Mouse (Mus musculus) CD4-positive, CD25-positive, alpha-beta regulatory T cell, adult 4 months (primary cell): ENCODE data around the gene Ptpn22. TPM values are rescaled to one million over a fixed set of nuclear protein-coding genes. Genes with fewer than 3 reads are reported as not detected.

ENCODE experiments used
- ATAC-seq: one replicate; pipeline ENCODE4 v1.8.0; 2017
- polyA plus RNA-seq, 2 experiments: library from polyadenylated mRNA; unstranded; fragments of 100-300 nt; shearing (Covaris generic); gene quantifications; one replicate each; pipeline ENCODE4 v1.2.1; 2017

Ptpn22 gene
- polyA plus RNA-seq, 2 experiments from 2014 or later = 350 to 445 TPM

- no peak for ATAC-seq
Observed at GRCm38 (mm10) chr3:103857977-103858563, 1.5 kb upstream of the Ptpn22 start.

GRCm38 (mm10) chr3:103859851-103860391, 326 bp downstream of the Ptpn22 start:
- peak; percentile 75 for ATAC-seq

DNA sequence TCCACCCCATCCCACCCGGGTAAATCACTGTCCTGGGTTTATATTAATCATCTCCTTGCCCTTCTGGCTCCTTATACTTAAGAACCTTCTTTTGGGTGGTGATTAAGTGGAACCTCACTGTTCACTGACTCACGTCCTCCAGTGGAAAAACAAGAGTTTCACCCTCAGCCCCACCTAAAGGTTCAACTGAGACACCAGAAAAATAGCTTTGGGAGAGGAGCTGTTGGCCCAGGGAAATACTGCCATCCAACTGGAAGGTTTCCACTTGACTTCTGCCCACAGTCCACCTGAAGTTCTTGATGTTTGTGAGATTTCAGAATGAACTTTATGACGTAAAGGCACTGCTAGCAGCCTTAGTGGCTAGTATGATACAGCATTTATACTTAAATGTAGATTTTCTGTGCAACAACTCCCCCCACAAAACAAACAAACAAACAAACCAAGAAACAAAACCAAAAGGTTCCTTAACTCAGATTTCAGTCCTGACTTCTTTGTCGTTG, 3.2 kb downstream of the Ptpn22 start:
- ATAC-seq = no peak

DNA sequence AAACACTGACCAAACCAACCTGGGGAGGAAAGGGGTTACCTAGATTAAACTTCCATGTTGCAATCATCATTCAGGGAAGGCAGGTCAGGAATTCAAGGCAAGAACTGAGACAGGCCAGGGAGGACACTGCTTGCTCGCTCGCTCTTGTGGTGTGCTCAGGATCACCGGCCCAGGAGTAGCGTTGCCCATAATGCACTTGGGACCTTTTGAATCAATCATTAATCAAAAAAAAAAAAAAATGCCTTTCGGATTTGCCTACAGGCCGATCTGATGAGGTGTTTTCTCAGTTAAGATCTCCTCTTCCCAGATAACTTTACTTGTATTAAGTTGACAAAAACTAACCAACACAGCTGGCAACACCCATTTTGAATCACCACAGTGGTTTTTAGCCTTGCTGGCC, 4.6 kb downstream of the Ptpn22 start:
- no peak for ATAC-seq

- peak; percentile 47 for ATAC-seq
Observed at GRCm38 (mm10) chr3:103867424-103867971, 7.9 kb downstream of the Ptpn22 start.

DNA sequence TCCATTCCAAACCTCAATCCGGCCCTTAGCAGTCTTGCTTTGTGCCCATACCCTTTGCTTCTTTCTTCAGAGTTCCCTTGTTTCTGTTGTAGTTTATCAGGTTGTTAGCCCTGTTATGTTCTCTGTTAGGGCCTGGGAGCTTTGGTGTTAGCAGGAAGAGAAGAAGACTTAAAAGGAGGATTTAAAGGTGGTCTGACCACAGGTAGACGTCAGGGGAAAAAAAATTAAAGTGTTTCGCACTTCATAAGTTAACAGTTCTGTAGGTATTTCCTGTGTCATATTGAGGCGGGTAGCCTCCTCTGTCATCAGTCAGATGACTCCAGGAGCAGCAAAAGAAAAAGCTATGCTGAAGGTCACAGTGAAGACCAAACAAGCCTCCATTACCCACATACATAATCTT, 8.4 kb downstream of the Ptpn22 start:
- ATAC-seq = peak; percentile 79

DNA sequence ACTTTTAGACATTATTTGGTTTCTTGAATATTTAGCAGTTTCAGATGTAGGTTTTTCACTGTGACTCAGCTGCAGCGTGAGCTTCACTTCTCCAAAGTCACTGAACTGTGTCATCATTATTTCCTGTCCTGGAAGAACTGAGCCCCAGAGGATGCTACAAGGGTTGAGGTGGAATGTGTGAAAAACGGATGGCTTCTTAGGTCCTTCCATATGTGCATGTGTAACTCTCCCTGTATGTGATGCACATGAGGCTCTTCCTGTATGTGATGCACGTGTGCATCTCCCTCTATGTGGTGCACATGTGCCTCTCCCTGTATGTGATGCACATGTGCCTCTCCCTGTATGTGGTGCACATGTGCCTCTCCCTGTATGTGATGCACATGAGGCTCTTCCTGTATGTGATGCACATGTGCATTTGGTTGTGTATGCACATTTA, 13.1 kb downstream of the Ptpn22 start:
- ATAC-seq = peak; percentile 25

DNA sequence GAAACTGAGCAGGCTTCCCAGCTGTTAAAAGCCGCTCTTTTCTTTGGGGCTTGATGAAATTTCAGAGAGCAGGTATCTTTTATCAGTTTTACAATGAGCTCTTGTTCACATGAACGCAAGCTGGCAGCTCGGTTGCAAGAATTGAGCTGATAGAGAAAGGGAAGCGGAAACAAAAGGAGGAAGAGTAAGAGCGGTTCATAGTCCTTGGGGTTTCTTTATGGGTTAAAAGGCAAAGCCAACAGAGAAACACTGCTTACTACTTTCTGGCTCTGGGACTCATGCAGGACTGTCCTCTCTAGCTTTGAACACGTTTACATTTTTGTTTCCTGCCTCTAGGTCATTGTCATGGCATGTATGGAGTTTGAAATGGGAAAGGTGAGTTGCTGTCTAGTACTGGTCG, 14.7 kb downstream of the Ptpn22 start:
- no peak for ATAC-seq

GRCm38 (mm10) chr3:103885946-103886345, 26.4 kb downstream of the Ptpn22 start:
- ATAC-seq = peak; percentile 63

DNA sequence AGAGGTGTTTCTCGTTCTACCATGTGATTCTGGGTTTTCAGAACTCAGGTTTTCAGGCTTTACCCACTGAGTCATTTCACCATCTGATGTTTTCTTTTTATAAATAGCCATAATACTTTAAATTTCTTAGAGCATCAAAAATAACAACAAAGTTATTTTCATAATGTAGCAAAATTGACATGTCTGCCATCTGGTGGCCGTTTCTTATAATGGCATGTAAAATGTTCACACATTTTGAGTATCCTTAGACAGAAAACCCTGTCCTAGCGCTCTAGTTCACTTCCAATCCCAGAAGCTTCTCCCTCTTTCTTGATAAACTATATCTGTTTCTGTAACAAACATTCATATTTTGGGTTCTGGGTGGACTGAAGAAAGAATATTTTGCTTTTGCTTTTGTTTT, 28.0 kb downstream of the Ptpn22 start:
- peak; percentile 61 for ATAC-seq

DNA sequence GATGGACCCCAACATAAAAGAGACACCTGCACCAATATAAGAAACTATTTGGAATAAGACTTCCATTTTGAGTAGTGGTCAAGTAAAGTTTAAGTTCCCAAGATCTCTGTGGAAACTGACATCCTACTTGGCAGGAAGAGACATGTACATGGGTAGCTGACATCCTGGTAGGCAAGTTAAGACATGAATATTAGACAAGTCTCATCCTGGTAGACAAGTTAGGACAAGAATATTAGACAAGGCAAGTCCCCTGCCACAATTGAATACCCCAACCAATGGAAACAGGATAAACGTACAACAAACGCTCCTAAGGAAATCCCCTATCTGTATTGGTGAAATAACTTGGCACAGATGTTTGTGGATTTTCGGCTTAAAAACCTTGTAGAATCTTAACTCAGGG, 33.8 kb downstream of the Ptpn22 start:
- no peak for ATAC-seq

DNA sequence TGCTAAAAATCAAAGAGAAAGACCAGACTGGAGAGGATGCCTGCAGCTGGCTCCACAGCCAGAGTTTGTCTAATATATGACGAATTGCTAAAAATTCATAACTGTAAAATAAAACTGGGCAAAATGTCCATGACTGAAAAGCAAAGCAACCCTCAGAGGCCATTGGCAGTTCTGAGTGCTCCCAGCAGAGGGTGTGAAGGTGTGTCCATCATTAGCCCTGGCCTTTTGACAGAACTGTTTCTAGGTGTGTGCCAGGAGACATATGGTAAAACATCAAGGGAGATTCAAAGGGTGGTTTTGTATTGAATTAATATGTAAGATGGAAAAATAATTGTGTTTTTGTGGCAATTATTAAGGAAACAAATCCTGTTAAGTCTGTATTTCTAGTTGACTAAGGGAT, 45.1 kb downstream of the Ptpn22 start:
- ATAC-seq = peak; percentile 53

- peak; percentile 75 for ATAC-seq
Observed at GRCm38 (mm10) chr3:103907335-103908030, 47.9 kb downstream of the Ptpn22 start.

DNA sequence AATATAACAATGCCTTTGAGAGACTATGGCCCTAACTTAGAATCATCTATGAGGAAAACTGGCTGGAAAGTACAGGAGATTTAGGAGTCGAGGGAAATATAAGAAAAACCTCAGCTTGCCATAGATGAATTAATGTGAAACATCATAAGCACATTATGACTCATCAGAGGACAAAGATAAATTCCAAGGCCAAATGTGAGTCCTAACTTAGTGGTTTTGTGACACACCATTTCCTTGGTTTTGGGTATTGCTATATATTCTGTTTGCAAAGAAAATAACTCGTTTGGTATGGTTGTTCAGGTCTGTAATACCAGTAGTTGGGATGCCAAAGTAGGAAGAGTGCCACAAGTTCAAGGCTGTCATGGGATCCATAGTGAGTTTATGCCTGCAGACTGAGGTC, 49.2 kb downstream of the Ptpn22 start:
- no peak for ATAC-seq

- no peak for ATAC-seq
Observed at GRCm38 (mm10) chr3:103913451-103913961, 53.9 kb downstream of the Ptpn22 start.

GRCm38 (mm10) chr3:103914010-103914669, 54.5 kb downstream of the Ptpn22 start, which contains the start of gene Rsbn1:
TSS of gene Rsbn1 (plus strand) at chr3:103914120.
- ATAC-seq = peak; percentile 94

GRCm38 (mm10) chr3:103914732-103915508, 55.3 kb downstream of the Ptpn22 start:
- peak; percentile 12 for ATAC-seq

DNA sequence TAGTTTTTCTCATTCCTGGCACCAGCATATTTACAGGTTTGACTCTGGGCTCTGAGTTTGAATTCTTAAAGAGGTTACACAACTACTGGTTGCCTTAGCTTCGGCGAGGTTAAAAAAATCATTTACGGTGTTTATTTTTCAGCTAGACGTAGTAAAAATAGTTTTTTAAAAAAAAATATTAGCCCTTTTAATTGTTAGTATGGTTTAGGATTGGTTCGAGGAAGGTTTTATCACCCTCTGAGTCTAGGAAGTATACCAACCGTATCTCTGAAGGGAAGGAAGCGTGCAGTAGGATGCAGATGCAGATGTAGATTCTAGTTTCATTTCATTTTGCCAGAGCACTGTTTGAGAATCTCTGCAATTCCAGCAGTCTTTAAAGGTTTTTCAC, 55.9 kb downstream of the Ptpn22 start:
- no peak for ATAC-seq

DNA sequence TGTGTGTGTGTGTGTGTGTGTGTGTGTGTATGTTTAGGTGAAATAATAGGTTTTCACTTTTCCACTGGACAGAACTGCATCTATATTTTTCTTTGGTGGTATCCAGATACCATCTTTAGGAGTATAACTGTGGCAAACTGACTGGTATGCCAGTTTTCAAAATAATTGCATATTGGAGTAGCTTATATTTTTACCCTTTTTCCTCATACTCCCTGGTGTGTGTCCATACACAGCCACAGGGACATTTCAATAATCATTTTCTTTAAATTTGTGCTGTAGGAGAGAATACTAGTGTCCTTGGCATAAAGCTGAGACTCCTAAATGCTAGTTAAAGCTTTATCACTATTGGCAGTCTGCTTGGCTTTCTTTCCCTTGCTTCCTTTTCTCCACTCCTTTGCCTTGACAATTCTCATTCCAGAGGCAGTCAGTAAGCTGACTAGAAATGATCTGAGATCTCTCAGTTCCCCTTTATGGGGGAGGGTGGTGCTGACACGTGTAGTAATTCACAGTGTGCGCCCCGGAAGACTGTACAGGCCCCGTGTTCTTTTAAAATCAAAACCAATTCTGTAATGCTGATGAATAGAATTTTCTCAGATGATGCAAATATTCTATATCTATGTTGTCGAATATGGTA, 56.7 kb downstream of the Ptpn22 start:
- ATAC-seq = no peak

DNA sequence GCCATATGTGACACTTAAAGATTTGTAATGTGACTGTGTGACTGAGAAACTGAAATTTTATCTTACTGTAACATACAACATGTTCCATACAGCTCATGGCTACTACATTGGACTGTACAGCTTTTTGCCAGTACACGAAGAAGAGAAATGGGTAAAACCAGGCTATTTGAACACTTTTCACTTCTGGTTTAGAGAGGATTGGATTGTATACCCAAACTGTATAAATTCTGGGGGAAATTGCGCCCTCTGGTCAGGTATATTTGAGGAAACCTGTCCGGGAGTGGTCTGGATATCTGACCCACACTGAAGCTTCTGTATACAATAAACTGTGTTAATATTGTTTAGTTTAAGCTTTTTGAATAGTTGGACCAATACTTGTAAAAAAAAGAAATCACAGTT, 57.2 kb downstream of the Ptpn22 start:
- no peak for ATAC-seq

- no peak for ATAC-seq
Observed at GRCm38 (mm10) chr3:103920094-103920493, 60.5 kb downstream of the Ptpn22 start.

DNA sequence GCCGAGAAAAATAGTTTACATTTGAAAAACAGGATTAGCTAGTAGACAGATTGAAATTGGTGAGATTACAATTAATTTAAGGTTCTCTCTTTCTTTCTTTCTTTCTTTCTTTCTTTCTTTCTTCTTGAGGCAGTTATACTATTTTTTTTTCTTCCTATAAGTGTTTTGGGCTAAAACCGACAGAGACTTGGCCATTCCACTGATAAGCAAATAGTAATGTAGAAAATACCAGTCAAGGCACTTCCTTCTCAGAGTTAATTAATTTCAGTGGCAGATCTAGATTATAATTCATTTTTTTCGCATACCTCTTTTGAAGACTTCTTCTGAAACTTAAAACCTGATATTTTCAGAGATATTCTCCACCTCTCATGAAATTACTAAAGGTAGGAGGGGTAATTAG, 65.7 kb downstream of the Ptpn22 start:
- ATAC-seq = no peak
